Mouse (Mus musculus): ENCODE measurements around the gene Rps19bp1. TPM values are rescaled to one million over a fixed set of nuclear protein-coding genes. Genes with fewer than 3 reads are reported as not detected.
A peak's percentile ranks its signal among the peaks of the same experiment; 100 is the strongest.

Rps19bp1 gene
- polyA plus RNA-seq, 1 experiment from 2014 or later: 79.6 TPM

DNA sequence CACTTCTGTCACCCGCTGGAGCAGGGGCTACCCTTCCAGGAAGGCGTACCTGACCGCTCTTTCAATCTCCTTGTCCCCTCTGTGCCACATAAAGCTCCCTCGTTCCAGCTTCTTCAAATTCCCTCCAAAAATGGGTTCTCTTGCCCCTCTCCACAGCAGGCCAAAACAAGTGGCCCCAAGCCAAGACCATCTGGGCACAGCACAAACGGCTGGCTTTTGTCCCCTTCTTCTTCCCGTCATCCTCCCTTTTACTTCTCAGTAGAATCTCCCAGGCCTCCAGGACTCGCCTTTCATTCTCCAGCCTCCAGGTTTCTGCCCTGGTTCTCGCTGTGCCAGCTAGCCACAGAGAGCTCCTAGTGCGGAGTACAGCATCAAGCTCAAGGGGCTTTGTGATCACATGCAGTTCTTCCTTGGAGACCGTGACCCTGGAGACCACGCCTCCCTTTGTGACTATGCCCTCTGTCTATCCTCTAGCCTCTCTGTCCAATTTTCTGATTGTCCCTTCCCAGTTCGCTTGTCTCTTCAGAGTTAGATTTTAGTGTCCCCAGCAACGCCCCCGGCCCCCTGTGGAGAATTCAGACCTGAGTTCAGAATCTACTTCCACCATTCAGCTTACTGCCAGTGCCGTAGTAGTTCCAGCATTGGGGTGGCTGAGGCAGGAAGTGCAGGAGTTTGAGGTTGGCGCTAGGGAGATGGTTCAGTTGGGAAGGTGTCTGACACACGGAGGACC is 35.9 kb downstream of the Rps19bp1 start:
- Histone ChIP-seq H3K4me1 (ENCODE audit: control insufficient read depth, insufficient read depth, low read length) (peaks cover under 1% of the 10 kb centered on the region; the same call in 1 of the 2 replicates), H3K27me3 (ENCODE audit: control insufficient read depth, insufficient read depth, low read depth, low read length) (no peaks in the 10 kb centered on the region), H3K4me3 (ENCODE audit: low read depth, low read length) (no peak overlapping the region), H3K9me3 (replicated peaks; ENCODE audit: control insufficient read depth, low read length, poor library complexity, severe bottlenecking) (no peaks in the 10 kb centered on the region), H3K27ac (ENCODE audit: low read length) (no peak overlapping the region), H3K36me3 (ENCODE audit: control insufficient read depth, insufficient read depth, low read length) (no peaks in the 10 kb centered on the region), H3K9ac (ENCODE audit: low read depth, low read length) (no peak overlapping the region), H3K4me2 (ENCODE audit: low read length) (no peak overlapping the region; the same call in 1 of the 2 replicates)
- ATAC-seq: no peak
- 58% methylated on average over 17 of the region's 17 CpGs for WGBS

DNA sequence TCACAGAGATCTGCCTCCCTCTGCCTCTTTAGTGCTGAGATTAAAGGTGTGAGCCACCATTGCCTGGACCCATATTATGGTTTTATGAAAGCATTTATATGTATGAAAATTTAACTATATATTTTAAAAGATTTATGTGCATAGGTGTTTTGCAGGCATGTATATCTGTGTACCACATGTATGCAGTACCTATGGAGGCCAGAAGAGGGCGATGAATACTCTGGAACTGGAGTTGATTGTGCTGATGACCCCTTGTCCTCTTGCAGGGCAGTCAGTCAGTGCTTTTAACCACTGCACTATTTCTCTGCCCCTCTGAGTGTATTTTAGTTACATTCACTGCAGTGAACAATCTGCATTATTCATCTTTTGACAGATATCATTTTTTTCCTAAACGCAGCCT is 38.3 kb downstream of the Rps19bp1 start:
- H3K4me1 ChIP-seq (ENCODE audit: control insufficient read depth, insufficient read depth, low read length): no peaks in the 10 kb centered on the region
- H3K4me3 ChIP-seq (ENCODE audit: low read depth, low read length): no peak overlapping the region
- no peaks in the 10 kb centered on the region for H3K9me3 ChIP-seq (replicated peaks; ENCODE audit: control insufficient read depth, low read length, poor library complexity, severe bottlenecking)
- no peaks in the 10 kb centered on the region for H3K36me3 ChIP-seq (ENCODE audit: control insufficient read depth, insufficient read depth, low read length)
- no peak for ATAC-seq
- H3K9ac ChIP-seq (ENCODE audit: low read depth, low read length): no peak overlapping the region
- H3K4me2 ChIP-seq (ENCODE audit: low read length): no peak overlapping the region
- no peak overlapping the region for H3K27ac ChIP-seq (ENCODE audit: low read length)
- H3K27me3 ChIP-seq (ENCODE audit: control insufficient read depth, insufficient read depth, low read depth, low read length): no peaks in the 10 kb centered on the region
- 50% methylated on average over 2 of the region's 2 CpGs for WGBS

DNA sequence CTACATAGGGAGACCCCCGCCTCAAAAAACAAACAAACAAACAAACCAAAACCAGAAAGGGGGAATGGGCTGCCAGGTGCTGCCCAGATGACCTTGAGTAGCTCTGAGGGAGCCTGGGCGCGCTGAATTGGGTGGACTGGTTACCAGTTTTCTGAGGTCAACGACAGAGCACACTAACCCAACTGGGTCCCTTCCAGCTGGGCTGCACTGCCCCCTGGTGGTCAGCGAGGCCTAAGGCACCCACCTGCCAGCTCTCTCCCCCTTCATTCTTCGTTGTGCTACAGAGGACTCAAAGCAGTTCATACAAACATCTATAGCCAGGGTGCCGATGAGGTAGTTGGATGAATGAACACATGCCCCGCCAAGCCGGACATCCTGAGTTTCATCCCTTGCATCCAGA is 38.9 kb downstream of the Rps19bp1 start:
- Histone ChIP-seq H3K9ac (ENCODE audit: low read depth, low read length) (no peak overlapping the region), H3K4me3 (ENCODE audit: low read depth, low read length) (no peak overlapping the region), H3K9me3 (replicated peaks; ENCODE audit: control insufficient read depth, low read length, poor library complexity, severe bottlenecking) (no peaks in the 10 kb centered on the region), H3K27ac (ENCODE audit: low read length) (no peak overlapping the region), H3K27me3 (ENCODE audit: control insufficient read depth, insufficient read depth, low read depth, low read length) (no peaks in the 10 kb centered on the region), H3K4me1 (ENCODE audit: control insufficient read depth, insufficient read depth, low read length) (no peaks in the 10 kb centered on the region), H3K36me3 (ENCODE audit: control insufficient read depth, insufficient read depth, low read length) (no peaks in the 10 kb centered on the region), H3K4me2 (ENCODE audit: low read length) (no peak overlapping the region)
- WGBS: 25% methylated on average over 9 of the region's 9 CpGs
- ATAC-seq: no peak

DNA sequence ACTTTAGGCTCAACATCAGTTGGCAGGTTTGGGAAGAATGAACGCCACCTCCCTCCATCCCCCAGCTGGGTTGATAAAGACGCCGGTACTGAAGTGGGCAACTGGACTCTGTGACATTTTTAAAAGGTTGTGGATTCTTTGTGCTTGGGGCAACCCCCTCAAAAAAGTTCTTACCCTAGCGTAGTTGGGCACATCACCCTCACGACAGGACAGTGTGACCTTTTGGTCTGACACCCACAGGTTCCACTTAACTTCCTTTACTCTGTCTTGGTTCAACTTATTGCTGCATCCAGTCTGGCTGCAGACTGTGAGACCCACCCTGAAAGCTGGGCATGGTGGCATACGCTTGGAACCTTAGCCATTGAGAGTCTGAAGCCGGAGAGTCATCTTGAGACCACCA is 40.4 kb downstream of the Rps19bp1 start:
- Histone ChIP-seq H3K4me2 (ENCODE audit: low read length) (no peak overlapping the region), H3K9ac (ENCODE audit: low read depth, low read length) (no peak overlapping the region), H3K4me1 (ENCODE audit: control insufficient read depth, insufficient read depth, low read length) (no peaks in the 10 kb centered on the region), H3K9me3 (replicated peaks; ENCODE audit: control insufficient read depth, low read length, poor library complexity, severe bottlenecking) (no peaks in the 10 kb centered on the region), H3K4me3 (ENCODE audit: low read depth, low read length) (no peak overlapping the region), H3K27ac (ENCODE audit: low read length) (no peak overlapping the region), H3K27me3 (ENCODE audit: control insufficient read depth, insufficient read depth, low read depth, low read length) (no peaks in the 10 kb centered on the region), H3K36me3 (ENCODE audit: control insufficient read depth, insufficient read depth, low read length) (no peaks in the 10 kb centered on the region)
- no peak for ATAC-seq
- 92% methylated on average over 7 of the region's 7 CpGs for WGBS

DNA sequence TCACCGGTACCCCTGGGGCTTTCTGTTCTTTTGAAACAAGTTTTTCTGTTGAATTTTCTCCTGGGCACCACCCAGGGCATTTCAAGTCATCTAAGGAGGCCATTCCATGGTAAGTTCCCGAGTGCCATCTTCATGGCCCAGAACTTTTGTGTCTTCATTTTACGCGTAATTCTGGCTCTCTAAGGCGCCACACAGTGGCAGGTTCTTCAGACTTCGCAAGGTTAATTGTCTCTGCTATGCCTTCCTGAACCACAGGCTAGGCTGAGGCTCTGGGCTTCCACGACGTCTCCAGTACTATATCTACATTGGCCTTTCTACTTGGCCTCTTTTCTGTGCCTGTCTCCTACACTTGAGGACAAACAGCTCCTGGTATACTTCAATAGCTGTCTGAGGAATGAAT is 43.1 kb downstream of the Rps19bp1 start:
- WGBS: 67% methylated on average over 8 of the region's 8 CpGs

DNA sequence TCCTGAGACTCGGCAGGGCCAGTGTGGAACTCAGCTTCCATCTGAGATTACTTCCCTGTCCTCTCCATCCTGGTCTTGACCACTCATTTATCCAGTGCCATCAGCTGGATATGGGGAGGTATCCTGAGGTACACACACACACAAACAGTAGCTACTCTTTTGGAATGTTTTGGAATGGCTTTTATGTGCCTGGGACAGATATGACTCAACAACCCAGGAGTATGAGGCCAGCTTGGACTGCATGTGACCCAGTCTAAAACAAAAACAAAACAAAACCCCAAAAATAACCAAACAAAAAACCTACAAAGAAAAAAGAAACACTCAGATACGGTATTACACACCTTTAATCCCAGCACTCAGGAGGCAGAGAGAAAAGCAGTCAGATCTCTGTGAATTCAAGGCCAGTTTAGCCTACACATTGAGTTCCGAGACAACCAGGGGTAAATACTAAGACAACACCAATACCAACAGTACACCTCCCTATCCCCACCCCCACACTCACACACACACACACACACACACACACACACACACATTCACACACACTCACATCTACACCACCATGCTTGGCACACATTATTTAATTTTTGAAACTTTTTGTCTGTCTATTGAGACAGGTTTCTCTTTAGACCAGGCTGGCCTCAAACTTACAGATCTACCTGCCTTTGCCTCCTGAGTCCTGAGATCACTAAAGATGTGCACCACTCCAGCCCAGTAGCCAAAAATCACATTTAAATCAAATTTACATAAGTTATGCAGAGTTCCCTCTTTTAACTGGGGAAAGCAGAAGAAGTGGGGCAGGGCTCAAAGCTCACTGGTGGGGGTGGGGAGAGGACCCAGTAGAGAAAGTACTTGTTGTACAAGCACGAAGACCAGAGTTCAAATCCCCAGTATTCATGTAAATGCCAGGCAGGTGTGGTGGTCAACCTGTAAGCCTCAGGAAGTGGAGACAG is 44.1 kb downstream of the Rps19bp1 start:
- Histone ChIP-seq H3K4me1 (ENCODE audit: control insufficient read depth, insufficient read depth, low read length) (no peaks in the 10 kb centered on the region), H3K27ac (ENCODE audit: low read length) (no peak overlapping the region), H3K9me3 (replicated peaks; ENCODE audit: control insufficient read depth, low read length, poor library complexity, severe bottlenecking) (no peaks in the 10 kb centered on the region), H3K9ac (ENCODE audit: low read depth, low read length) (no peak overlapping the region), H3K4me3 (ENCODE audit: low read depth, low read length) (no peak overlapping the region), H3K27me3 (ENCODE audit: control insufficient read depth, insufficient read depth, low read depth, low read length) (no peaks in the 10 kb centered on the region), H3K4me2 (ENCODE audit: low read length) (no peak overlapping the region), H3K36me3 (ENCODE audit: control insufficient read depth, insufficient read depth, low read length) (no peaks in the 10 kb centered on the region)
- no peak for ATAC-seq
- 75% methylated on average over 4 of the region's 4 CpGs for WGBS

More for the DNA sequence above, 43.1 kb downstream of the Rps19bp1 start:
- H3K4me2 ChIP-seq (ENCODE audit: low read length): no peak overlapping the region
- H3K9me3 ChIP-seq (replicated peaks; ENCODE audit: control insufficient read depth, low read length, poor library complexity, severe bottlenecking): no peaks in the 10 kb centered on the region
- no peak overlapping the region for H3K27ac ChIP-seq (ENCODE audit: low read length)
- no peaks in the 10 kb centered on the region for H3K4me1 ChIP-seq (ENCODE audit: control insufficient read depth, insufficient read depth, low read length)
- no peak for ATAC-seq
- H3K4me3 ChIP-seq (ENCODE audit: low read depth, low read length): no peak overlapping the region
- no peaks in the 10 kb centered on the region for H3K27me3 ChIP-seq (ENCODE audit: control insufficient read depth, insufficient read depth, low read depth, low read length)
- no peak overlapping the region for H3K9ac ChIP-seq (ENCODE audit: low read depth, low read length)
- no peaks in the 10 kb centered on the region for H3K36me3 ChIP-seq (ENCODE audit: control insufficient read depth, insufficient read depth, low read length)

DNA sequence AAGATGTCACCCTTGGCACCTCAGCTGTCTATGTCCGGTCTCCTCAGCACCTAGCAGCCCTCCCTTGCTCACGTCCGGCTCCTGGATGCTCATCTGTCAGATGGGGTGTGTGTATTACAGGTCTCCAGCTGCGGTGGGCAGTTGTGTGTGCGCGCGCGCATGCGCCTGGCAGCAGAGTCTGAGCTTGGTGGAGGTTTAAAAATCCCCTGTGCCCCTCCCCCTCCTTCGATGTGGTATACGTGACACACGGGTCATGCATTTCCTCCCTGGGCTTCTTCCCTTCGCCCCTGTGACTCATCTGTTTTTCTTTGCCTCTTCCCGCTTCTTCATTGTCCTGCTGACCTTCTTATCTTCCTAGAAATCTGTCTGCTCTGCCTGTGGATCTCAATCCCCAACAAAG is 44.9 kb downstream of the Rps19bp1 start:
- Histone ChIP-seq H3K9me3 (replicated peaks; ENCODE audit: control insufficient read depth, low read length, poor library complexity, severe bottlenecking) (no peaks in the 10 kb centered on the region), H3K9ac (ENCODE audit: low read depth, low read length) (no peak overlapping the region), H3K36me3 (ENCODE audit: control insufficient read depth, insufficient read depth, low read length) (no peaks in the 10 kb centered on the region), H3K27ac (ENCODE audit: low read length) (no peak overlapping the region), H3K27me3 (ENCODE audit: control insufficient read depth, insufficient read depth, low read depth, low read length) (no peaks in the 10 kb centered on the region), H3K4me3 (ENCODE audit: low read depth, low read length) (no peak overlapping the region), H3K4me1 (ENCODE audit: control insufficient read depth, insufficient read depth, low read length) (no peaks in the 10 kb centered on the region), H3K4me2 (ENCODE audit: low read length) (peak overlapping the region; percentile 25)
- WGBS: 44% methylated on average over 14 of the region's 14 CpGs
- no peak for ATAC-seq

DNA sequence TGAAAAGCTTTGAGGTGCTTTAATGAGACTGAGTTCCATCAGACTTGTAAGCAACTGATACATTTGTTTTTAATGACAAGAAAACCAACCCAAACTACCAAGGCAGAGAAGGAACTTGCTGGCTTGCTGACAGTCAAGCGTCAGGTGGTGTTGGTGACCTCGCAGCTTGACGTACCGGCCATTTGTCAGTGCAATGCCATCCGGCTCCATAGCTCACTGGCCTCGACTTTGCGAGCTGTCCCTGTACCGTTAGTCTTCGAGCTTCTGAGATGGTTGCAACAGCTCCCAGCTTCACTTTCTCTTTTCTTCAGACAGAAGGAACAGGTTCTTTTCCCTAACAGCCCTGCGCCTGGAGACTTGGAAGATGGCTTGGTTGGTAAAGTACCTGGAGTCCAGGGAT is 46.6 kb downstream of the Rps19bp1 start:
- peaks cover 2% of the 10 kb centered on the region; the same call in 1 of the 2 replicates for H3K36me3 ChIP-seq (ENCODE audit: control insufficient read depth, insufficient read depth, low read length)
- H3K4me3 ChIP-seq (ENCODE audit: low read depth, low read length): no peak overlapping the region
- WGBS: 89% methylated on average over 10 of the region's 10 CpGs
- no peaks in the 10 kb centered on the region for H3K9me3 ChIP-seq (replicated peaks; ENCODE audit: control insufficient read depth, low read length, poor library complexity, severe bottlenecking)
- H3K27ac ChIP-seq (ENCODE audit: low read length): no peak overlapping the region
- H3K9ac ChIP-seq (ENCODE audit: low read depth, low read length): no peak overlapping the region
- no peak for ATAC-seq
- H3K4me1 ChIP-seq (ENCODE audit: control insufficient read depth, insufficient read depth, low read length): no peaks in the 10 kb centered on the region
- H3K4me2 ChIP-seq (ENCODE audit: low read length): no peak overlapping the region
- no peaks in the 10 kb centered on the region for H3K27me3 ChIP-seq (ENCODE audit: control insufficient read depth, insufficient read depth, low read depth, low read length)

DNA sequence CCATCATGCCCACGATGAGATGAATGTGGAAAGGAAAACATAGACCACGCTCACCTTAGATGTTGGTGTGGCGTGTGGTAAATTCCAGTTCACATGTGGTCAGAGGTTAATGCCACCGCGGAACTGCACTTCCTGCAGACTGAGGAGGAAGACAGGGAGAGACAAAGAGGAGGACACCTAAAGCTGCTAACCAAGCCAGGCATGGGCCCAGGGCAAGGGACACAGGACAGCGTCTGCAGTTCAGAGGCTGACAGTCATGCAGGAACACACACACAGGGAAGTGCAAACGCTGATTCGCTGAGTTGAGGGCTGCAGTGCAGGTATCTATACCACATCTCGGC is 47.7 kb downstream of the Rps19bp1 start:
- Histone ChIP-seq H3K4me1 (ENCODE audit: control insufficient read depth, insufficient read depth, low read length) (no peaks in the 10 kb centered on the region), H3K9ac (ENCODE audit: low read depth, low read length) (no peak overlapping the region), H3K9me3 (replicated peaks; ENCODE audit: control insufficient read depth, low read length, poor library complexity, severe bottlenecking) (no peaks in the 10 kb centered on the region), H3K4me3 (ENCODE audit: low read depth, low read length) (no peak overlapping the region), H3K36me3 (ENCODE audit: control insufficient read depth, insufficient read depth, low read length) (peaks cover 12% of the 10 kb centered on the region), H3K4me2 (ENCODE audit: low read length) (no peak overlapping the region), H3K27ac (ENCODE audit: low read length) (no peak overlapping the region), H3K27me3 (ENCODE audit: control insufficient read depth, insufficient read depth, low read depth, low read length) (no peaks in the 10 kb centered on the region)
- WGBS: 70% methylated on average over 9 of the region's 9 CpGs
- ATAC-seq: no peak

Data from midbrain, embryonic 16.5 days (tissue).